Mouse (Mus musculus): ENCODE data around the gene Spint4.
"Not testable (repeated sequence)": the region's sequence is repeated elsewhere in the genome, so short reads cannot be mapped to it uniquely, and the experiment has no call there.

The Spint4 gene

GRCm38 (mm10) chr2:164698201-164698600 is at the start of gene Spint4:
Gene Spint4, plus strand, starts transcription at chr2:164698501.
- no peak for DNase-seq (ENCODE audit: low spot score in 2 of 2)

GRCm38 (mm10) chr2:164655858-164656257 is 42.4 kb upstream of the Spint4 start, which contains the start of gene Wfdc10:
Gene Wfdc10, plus strand, starts transcription at chr2:164656046.
- peak in 1 of 2 experiments; percentile 37 for DNase-seq (ENCODE audit: low spot score in 2 of 2)

GRCm38 (mm10) chr2:164656483-164656882 is 41.8 kb upstream of the Spint4 start, which contains the start of gene Wfdc9:
Gene Wfdc9, minus strand, starts transcription at chr2:164656583.
- DNase-seq (ENCODE audit: low spot score in 2 of 2) = no peak

GRCm38 (mm10) chr2:164664851-164665250 is 33.5 kb upstream of the Spint4 start:
- no peak for DNase-seq (ENCODE audit: low spot score in 2 of 2)

GRCm38 (mm10) chr2:164670261-164670660 is 28.0 kb upstream of the Spint4 start:
- no peak for DNase-seq (ENCODE audit: low spot score in 2 of 2)

- no peak for DNase-seq (ENCODE audit: low spot score in 2 of 2)
Observed at GRCm38 (mm10) chr2:164670938-164671337, 27.4 kb upstream of the Spint4 start.

- DNase-seq (ENCODE audit: low spot score in 2 of 2) = no peak
Observed at GRCm38 (mm10) chr2:164673987-164674386, 24.3 kb upstream of the Spint4 start, which contains the start of gene Wfdc11. Gene Wfdc11, minus strand, starts transcription at chr2:164674087.

- no peak for DNase-seq (ENCODE audit: low spot score in 2 of 2)
Observed at GRCm38 (mm10) chr2:164676103-164676502, 22.2 kb upstream of the Spint4 start.

GRCm38 (mm10) chr2:164676916-164677685 is 21.2 kb upstream of the Spint4 start:
- DNase-seq (ENCODE audit: low spot score in 2 of 2) = no peak

GRCm38 (mm10) chr2:164678848-164679625 is 19.3 kb upstream of the Spint4 start:
- DNase-seq (ENCODE audit: low spot score in 2 of 2) = peak; percentile 56 to 72

- DNase-seq (ENCODE audit: low spot score in 2 of 2) = no peak
Observed at GRCm38 (mm10) chr2:164679906-164680305, 18.4 kb upstream of the Spint4 start.

GRCm38 (mm10) chr2:164684807-164685206 is 13.5 kb upstream of the Spint4 start, which contains the start of gene Wfdc13:
Gene Wfdc13, plus strand, starts transcription at chr2:164685107.
- no peak for DNase-seq (ENCODE audit: low spot score in 2 of 2)

GRCm38 (mm10) chr2:164700959-164701358 is 2.7 kb downstream of the Spint4 start:
- DNase-seq (ENCODE audit: low spot score in 2 of 2) = no peak

GRCm38 (mm10) chr2:164701761-164702160 is 3.5 kb downstream of the Spint4 start:
- DNase-seq (ENCODE audit: low spot score in 2 of 2) = no peak

- DNase-seq (ENCODE audit: low spot score in 2 of 2) = no peak
Observed at GRCm38 (mm10) chr2:164704235-164704634, 5.9 kb downstream of the Spint4 start.

- DNase-seq (ENCODE audit: low spot score in 2 of 2) = no peak
Observed at GRCm38 (mm10) chr2:164705328-164705727, 7.0 kb downstream of the Spint4 start.

- no peak for DNase-seq (ENCODE audit: low spot score in 2 of 2)
Observed at GRCm38 (mm10) chr2:164705991-164706390, 7.7 kb downstream of the Spint4 start.

GRCm38 (mm10) chr2:164715005-164715404 is 16.7 kb downstream of the Spint4 start, which contains the start of gene Spint5:
Gene Spint5, plus strand, starts transcription at chr2:164715305.
- no peak for DNase-seq (ENCODE audit: low spot score in 2 of 2)

- not testable (repeated sequence) for DNase-seq (ENCODE audit: low spot score in 2 of 2)
Observed at GRCm38 (mm10) chr2:164716194-164716786, 18.0 kb downstream of the Spint4 start.

- no peak for DNase-seq (ENCODE audit: low spot score in 2 of 2)
Observed at GRCm38 (mm10) chr2:164723276-164723675, 25.0 kb downstream of the Spint4 start.

- DNase-seq (ENCODE audit: low spot score in 2 of 2) = peak; percentile 35 to 71
Observed at GRCm38 (mm10) chr2:164725895-164726619, 27.8 kb downstream of the Spint4 start.

Data from urinary bladder, postnatal 4 days (tissue).